Mouse (Mus musculus) left cerebral cortex, postnatal 25 days (tissue): Measurements from ENCODE around the gene Nup205. TPM values are rescaled to one million over a fixed set of nuclear protein-coding genes. Genes with fewer than 3 reads are reported as not detected.

ENCODE experiments used
- DNase-seq, 2 experiments: peaks; one replicate each; pipeline ENCODE4 v3.0.0; 2022; ENCODE audit warnings: low spot score in 2 of 2, mixed read lengths in 1 of 2
- intact Hi-C: fragments of 180-260 bp; cut with DNase I; formaldehyde crosslinking; loops from one replicate; pipeline ENCODE4 v1.15.1; 2025
- total RNA-seq, 2 experiments: library from RNA; stranded (reverse); gene quantifications; 2 replicates each; pipeline ENCODE4 v1.2.3; 2021

Nup205 gene
- total RNA-seq, 2 experiments from 2014 or later = 24.4 to 27.1 TPM

GRCm38 (mm10) chr6:35243252-35243651, 66.0 kb downstream of the Nup205 start:
- DNase-seq = no peak
- intact Hi-C loops = no loop called here

- intact Hi-C loops = no loop called here
- no peak for DNase-seq
Observed at GRCm38 (mm10) chr6:35243989-35244388, 66.8 kb downstream of the Nup205 start.

- DNase-seq = peak in 1 of 2 experiments; percentile 28
- intact Hi-C loops = no loop called here
Observed at GRCm38 (mm10) chr6:35245086-35245485, 67.9 kb downstream of the Nup205 start.

GRCm38 (mm10) chr6:35251807-35252476, 74.7 kb downstream of the Nup205 start:
- intact Hi-C loops = loop anchor here (2.0 to 10.0 kb wide), 4 partner anchors 37 to 313 kb away; partner anchors contain the start of gene Mtpn
- DNase-seq = no peak

- DNase-seq = peak; percentile 84 to 87
- intact Hi-C loops = loop anchor here (2.0 to 10.0 kb wide), 4 partner anchors 36 to 312 kb away; partner anchors contain the start of gene Mtpn
Observed at GRCm38 (mm10) chr6:35252477-35253346, 75.5 kb downstream of the Nup205 start.

- intact Hi-C loops = loop anchor here (2.0 to 10.0 kb wide), 4 partner anchors 35 to 311 kb away; partner anchors contain the start of gene Mtpn
- DNase-seq = no peak
Observed at GRCm38 (mm10) chr6:35253474-35253873, 76.3 kb downstream of the Nup205 start.

- intact Hi-C loops = loop anchor here (10.0 kb wide), 3 partner anchors 120 to 310 kb away; partner anchors contain the start of gene Mtpn
Observed at GRCm38 (mm10) chr6:35254136-35254904, 77.1 kb downstream of the Nup205 start.

GRCm38 (mm10) chr6:35255017-35255416, 77.8 kb downstream of the Nup205 start:
- intact Hi-C loops = loop anchor here (10.0 kb wide), 3 partner anchors 120 to 310 kb away; partner anchors contain the start of gene Mtpn
- no peak for DNase-seq

More at GRCm38 (mm10) chr6:35254136-35254904, 77.1 kb downstream of the Nup205 start:
- no peak for DNase-seq

- intact Hi-C loops = loop anchor here (10.0 kb wide), 3 partner anchors 118 to 308 kb away; partner anchors contain the start of gene Mtpn
- peak; percentile 44 to 67 for DNase-seq
Observed at GRCm38 (mm10) chr6:35256691-35257090, 79.5 kb downstream of the Nup205 start.

- DNase-seq = no peak
Observed at GRCm38 (mm10) chr6:35257626-35258190, 80.5 kb downstream of the Nup205 start.

GRCm38 (mm10) chr6:35258922-35259321, 81.7 kb downstream of the Nup205 start:
- intact Hi-C loops = loop anchor here (10.0 kb wide), 3 partner anchors 116 to 306 kb away; partner anchors contain the start of gene Mtpn
- no peak for DNase-seq

More at GRCm38 (mm10) chr6:35257626-35258190, 80.5 kb downstream of the Nup205 start:
- intact Hi-C loops = loop anchor here (10.0 kb wide), 3 partner anchors 117 to 307 kb away; partner anchors contain the start of gene Mtpn

- no peak for DNase-seq
- intact Hi-C loops = loop anchor here (10.0 kb wide), 3 partner anchors 115 to 305 kb away; partner anchors contain the start of gene Mtpn
Observed at GRCm38 (mm10) chr6:35259526-35259925, 82.3 kb downstream of the Nup205 start.

GRCm38 (mm10) chr6:35260531-35260930, 83.3 kb downstream of the Nup205 start:
- peak in 1 of 2 experiments; percentile 26 for DNase-seq
- intact Hi-C loops = no loop called here

- intact Hi-C loops = no loop called here
- no peak for DNase-seq
Observed at GRCm38 (mm10) chr6:35265580-35266278, 88.5 kb downstream of the Nup205 start.

- intact Hi-C loops = no loop called here
- DNase-seq = no peak
Observed at GRCm38 (mm10) chr6:35268711-35269110, 91.5 kb downstream of the Nup205 start.

- intact Hi-C loops = no loop called here
Observed at GRCm38 (mm10) chr6:35269643-35270042, 92.4 kb downstream of the Nup205 start.

GRCm38 (mm10) chr6:35271094-35271855, 94.1 kb downstream of the Nup205 start:
- intact Hi-C loops = no loop called here
- no peak for DNase-seq

More at GRCm38 (mm10) chr6:35269643-35270042, 92.4 kb downstream of the Nup205 start:
- DNase-seq = no peak
